Mouse (Mus musculus) spleen, adult 2 months (tissue): ENCODE measurements at regions not wholly inside any gene's neighbourhood (a gene's known extent, or its start where the extent isn't known, plus 50 kb on each side); places are given as distances from the start of the nearest gene placed in this dataset.

Source experiments
- DNase-seq, 2 experiments: peaks; one replicate each; pipeline versions ENCODE4 v3.0.0 to v3.0.0-alpha.2; 2012 to 2021; ENCODE audit warnings: low spot score in 2 of 2, low read depth in 1 of 2
- H3K27ac ChIP-seq: fragments of 200-500 bp; 2 replicates; pipeline ENCODE4 v1.5.1; 2012; ENCODE audit warnings: low read length, inconsistent platforms; ENCODE audit not compliant: insufficient read depth
- H3K27me3 ChIP-seq: fragments of 200-500 bp; 2 replicates; pipeline ENCODE4 v1.6.1; 2012; ENCODE audit warnings: mild to moderate bottlenecking, moderate library complexity, low read length, inconsistent platforms; ENCODE audit not compliant: control insufficient read depth, insufficient read depth
- H3K36me3 ChIP-seq: fragments of 200-500 bp; 2 replicates; pipeline ENCODE4 v1.6.1; 2012; ENCODE audit warnings: mild to moderate bottlenecking, low read length, inconsistent platforms; ENCODE audit not compliant: control insufficient read depth, insufficient read depth
- H3K4me1 ChIP-seq: fragments of 200-500 bp; 2 replicates; pipeline ENCODE4 v1.6.1; 2011; ENCODE audit warnings: inconsistent platforms; ENCODE audit not compliant: control insufficient read depth, insufficient read depth, insufficient read length
- H3K4me3 ChIP-seq: fragments of 200-500 bp; 2 replicates; pipeline ENCODE4 v1.5.1; 2011; ENCODE audit warnings: mild to moderate bottlenecking, inconsistent platforms; ENCODE audit not compliant: insufficient read depth, insufficient read length; ENCODE audit errors: extremely low read depth
- CTCF ChIP-seq: fragments of 200-500 bp; IDR thresholded peaks from 2 replicates; pipeline ENCODE4 v1.5.1; 2011; ENCODE audit warnings: mild to moderate bottlenecking, inconsistent platforms; ENCODE audit not compliant: insufficient read depth, insufficient read length, insufficient replicate concordance; ENCODE audit errors: extremely low read depth
- POLR2A ChIP-seq: fragments of 200-500 bp; IDR thresholded peaks from 2 replicates; pipeline ENCODE4 v1.6.1; 2011; ENCODE audit warnings: low read depth, low read length, inconsistent platforms
- WGBS: fragments of 180-500 bp; shearing (Covaris S2); methylation state at CpG from one replicate; pipeline ENCODE4 v1.1.7; 2018; 5-methylcytosine and 5-hydroxymethylcytosine counted together

DNA sequence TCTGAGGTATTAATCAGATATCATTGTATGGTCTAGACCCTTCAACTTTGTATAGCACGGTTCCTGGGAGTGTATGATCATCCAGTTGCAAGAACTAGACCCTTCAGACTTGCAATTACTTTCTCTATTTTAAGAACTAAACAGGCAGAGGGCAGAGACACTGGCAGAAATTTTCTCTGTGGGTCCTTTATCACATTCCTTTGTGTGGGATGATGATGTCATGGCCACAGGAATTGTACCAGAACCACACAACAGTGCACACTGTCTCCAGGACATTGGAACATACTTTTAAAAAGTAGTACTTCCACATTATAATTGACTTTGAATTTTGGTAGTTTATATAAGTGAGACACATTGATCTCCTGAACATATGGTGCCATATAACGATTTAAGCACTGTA lies 674.2 kb downstream of the Rfpl4b start:
- Histone ChIP-seq H3K27me3 (no peaks in the 10 kb centered on the region), H3K4me1 (no peaks in the 10 kb centered on the region), H3K36me3 (no peaks in the 10 kb centered on the region), H3K4me3 (no peak overlapping the region), H3K27ac (no peak overlapping the region)
- DNase-seq, result no peak
- WGBS, result 79% methylated on average over 2 of the region's 2 CpGs
- TF ChIP-seq CTCF (no peak), POLR2A (no peak)

DNA sequence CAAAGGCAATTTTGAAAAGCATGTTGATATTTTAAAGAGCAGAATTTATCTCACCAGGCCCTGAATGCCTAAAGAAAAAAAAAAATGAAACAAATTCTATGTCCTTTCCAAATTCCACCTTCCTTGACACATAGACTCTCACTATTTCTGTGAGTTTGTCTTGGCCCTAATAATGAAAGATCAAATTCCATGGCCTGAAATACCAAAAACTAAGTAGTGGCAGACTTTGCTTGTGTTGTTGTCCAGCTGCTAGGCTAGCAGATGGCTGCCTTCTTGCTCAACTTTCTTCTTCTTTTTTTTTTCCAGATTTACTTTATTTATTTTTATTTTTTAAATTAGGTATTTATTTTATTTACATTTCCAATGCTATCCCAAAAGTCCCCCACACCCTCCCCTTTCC lies 682.4 kb downstream of the Rfpl4b start:
- Histone ChIP-seq H3K4me3 (no peak overlapping the region), H3K27me3 (no peaks in the 10 kb centered on the region), H3K36me3 (no peaks in the 10 kb centered on the region), H3K4me1 (no peaks in the 10 kb centered on the region), H3K27ac (no peak overlapping the region)
- no peak for TF ChIP-seq CTCF
- no peak for TF ChIP-seq POLR2A
- no peak for DNase-seq

- Histone ChIP-seq H3K27ac (no peak overlapping the region), H3K4me3 (no peak overlapping the region), H3K27me3 (no peaks in the 10 kb centered on the region), H3K36me3 (no peaks in the 10 kb centered on the region), H3K4me1 (no peaks in the 10 kb centered on the region)
- WGBS, result 87% methylated on average over 3 of the region's 3 CpGs
- TF ChIP-seq CTCF (no peak), POLR2A (no peak)
- no peak for DNase-seq
These were observed 699.5 kb downstream of the Rfpl4b start for GRCm38 (mm10) chr10:38121911-38122573.

GRCm38 (mm10) chr10:38118601-38119000 lies 703.0 kb downstream of the Rfpl4b start:
- Histone ChIP-seq H3K27me3 (no peaks in the 10 kb centered on the region), H3K4me1 (no peaks in the 10 kb centered on the region), H3K36me3 (no peaks in the 10 kb centered on the region), H3K4me3 (no peak overlapping the region), H3K27ac (no peak overlapping the region)
- DNase-seq, result no peak
- no peak for TF ChIP-seq POLR2A
- TF ChIP-seq CTCF, result no peak
- WGBS, result 91% methylated on average over 1 of the region's 1 CpGs

GRCm38 (mm10) chr10:38116516-38116915 lies 705.1 kb downstream of the Rfpl4b start:
- WGBS, result 83% methylated on average over 1 of the region's 1 CpGs
- Histone ChIP-seq H3K27ac (no peak overlapping the region), H3K27me3 (no peaks in the 10 kb centered on the region), H3K36me3 (no peaks in the 10 kb centered on the region), H3K4me1 (no peaks in the 10 kb centered on the region; the same call in 1 of the 2 replicates), H3K4me3 (no peak overlapping the region)
- TF ChIP-seq CTCF (no peak), POLR2A (no peak)
- no peak for DNase-seq

DNA sequence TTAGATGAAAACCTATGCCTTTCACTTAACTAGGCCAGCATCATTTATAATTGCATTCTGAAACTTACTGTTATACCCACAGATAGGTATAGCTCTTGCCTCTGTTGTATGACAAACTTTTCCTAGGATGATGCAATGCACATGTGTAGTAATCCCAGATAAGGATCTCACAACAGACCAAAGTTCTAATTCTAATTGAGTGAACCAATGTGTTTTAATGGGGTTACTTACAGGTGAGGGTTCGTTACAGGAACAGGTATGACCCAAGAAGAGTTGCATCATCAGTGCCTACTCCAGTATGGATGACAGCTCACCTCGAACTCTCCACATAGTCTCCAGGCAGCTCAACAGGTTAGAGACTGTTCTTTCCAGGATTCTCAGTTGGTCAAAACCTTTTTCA lies 707.4 kb downstream of the Rfpl4b start:
- no peak for DNase-seq
- no peaks in the 10 kb centered on the region for H3K36me3 ChIP-seq

GRCm38 (mm10) chr10:38108591-38108990 lies 713.0 kb downstream of the Rfpl4b start:
- Histone ChIP-seq H3K4me3 (no peak overlapping the region), H3K36me3 (no peaks in the 10 kb centered on the region), H3K4me1 (no peaks in the 10 kb centered on the region; the same call in 1 of the 2 replicates), H3K27ac (no peak overlapping the region), H3K27me3 (no peaks in the 10 kb centered on the region)
- WGBS, result 95% methylated on average over 6 of the region's 6 CpGs
- TF ChIP-seq CTCF, result no peak
- TF ChIP-seq POLR2A, result no peak
- DNase-seq, result no peak

More for the DNA sequence above, 707.4 kb downstream of the Rfpl4b start:
- Histone ChIP-seq H3K4me3 (no peak overlapping the region), H3K4me1 (no peaks in the 10 kb centered on the region; the same call in 1 of the 2 replicates), H3K27ac (no peak overlapping the region), H3K27me3 (no peaks in the 10 kb centered on the region)
- WGBS, result 93% methylated on average over 2 of the region's 2 CpGs
- no peak for TF ChIP-seq POLR2A
- TF ChIP-seq CTCF, result no peak
